Mouse (Mus musculus) myocyte (in vitro differentiated cells): ENCODE data around the gene G3bp1. TPM values are rescaled to one million over a fixed set of nuclear protein-coding genes. Genes with fewer than 3 reads are reported as not detected.

Experiments used
- H3K27me3 ChIP-seq: one replicate; pipeline ENCODE4 v1.6.1; 2011; ENCODE audit not compliant: control insufficient read depth, insufficient read depth, insufficient read length
- H3K36me3 ChIP-seq: one replicate; pipeline ENCODE4 v1.6.1; 2011; ENCODE audit not compliant: control insufficient read depth, insufficient read depth
- H3K4me2 ChIP-seq: one replicate; pipeline ENCODE4 v1.6.1; 2011; ENCODE audit warnings: low read depth, control low read depth
- H3K4me3 ChIP-seq: one replicate; pipeline ENCODE4 v1.5.1; 2011; ENCODE audit warnings: mild to moderate bottlenecking, control low read depth, moderate library complexity
- H3K79me2 ChIP-seq: one replicate; pipeline ENCODE4 v1.6.1; 2011; ENCODE audit not compliant: control insufficient read depth, insufficient read depth
- H3ac ChIP-seq: one replicate; pipeline ENCODE4 v1.6.1; 2011; ENCODE audit not compliant: control insufficient read depth, insufficient read length
- CEBPB ChIP-seq: IDR thresholded peaks from 2 replicates; pipeline ENCODE4 v1.6.1; 2011; ENCODE audit warnings: mild to moderate bottlenecking, moderate library complexity; ENCODE audit not compliant: poor library complexity, insufficient read depth, severe bottlenecking
- E2F4 ChIP-seq: IDR thresholded peaks from one replicate; pipeline ENCODE4 v1.6.1; 2011; ENCODE audit warnings: mild to moderate bottlenecking, control low read depth, moderate library complexity; ENCODE audit not compliant: insufficient read depth
- MAX ChIP-seq: IDR thresholded peaks from one replicate; pipeline ENCODE4 v1.6.1; 2011; ENCODE audit warnings: low read depth, mild to moderate bottlenecking, control low read depth
- MYOD1 ChIP-seq, 3 experiments: IDR thresholded peaks; one replicate each; pipeline ENCODE4 v1.6.1; 2011; ENCODE audit warnings: control low read depth in 2 of 3, low read depth in 2 of 3, mild to moderate bottlenecking in 2 of 3, moderate library complexity in 1 of 3; ENCODE audit not compliant: insufficient read length in 2 of 3, control insufficient read depth in 1 of 3
- MYOG ChIP-seq, 3 experiments: IDR thresholded peaks; one replicate each; pipeline ENCODE4 v1.6.1; 2011; ENCODE audit warnings: control low read depth in 2 of 3, low read depth in 2 of 3, mild to moderate bottlenecking in 2 of 3; ENCODE audit not compliant: insufficient read length in 2 of 3, control insufficient read depth in 1 of 3, insufficient read depth in 1 of 3
- POLR2A ChIP-seq: IDR thresholded peaks from one replicate; pipeline ENCODE4 v1.6.1; 2011; ENCODE audit warnings: low read depth, mild to moderate bottlenecking, control low read depth, moderate library complexity; ENCODE audit not compliant: insufficient read length
- POLR2AphosphoS2 ChIP-seq: IDR thresholded peaks from one replicate; pipeline ENCODE4 v1.6.1; 2011; ENCODE audit warnings: low read depth, control low read depth; ENCODE audit not compliant: insufficient read length
- REST ChIP-seq: IDR thresholded peaks from one replicate; pipeline ENCODE4 v1.6.1; 2011; ENCODE audit warnings: mild to moderate bottlenecking, control low read depth, moderate library complexity; ENCODE audit not compliant: insufficient read depth, insufficient read length
- SRF ChIP-seq: IDR thresholded peaks from one replicate; pipeline ENCODE4 v1.6.1; 2011; ENCODE audit warnings: low read depth; ENCODE audit not compliant: control insufficient read depth, insufficient read length
- TCF12 ChIP-seq: IDR thresholded peaks from one replicate; pipeline ENCODE4 v1.6.1; 2011; ENCODE audit warnings: mild to moderate bottlenecking, control low read depth; ENCODE audit not compliant: poor library complexity, insufficient read depth, severe bottlenecking
- TCF3 ChIP-seq: IDR thresholded peaks from one replicate; pipeline ENCODE4 v1.6.1; 2011; ENCODE audit warnings: low read depth, control low read depth; ENCODE audit not compliant: insufficient read length
- USF1 ChIP-seq: IDR thresholded peaks from one replicate; pipeline ENCODE4 v1.6.1; 2011; ENCODE audit warnings: low read depth, mild to moderate bottlenecking, control low read depth, moderate library complexity
- polyA plus RNA-seq: library from polyadenylated mRNA; unstranded; fragments of >200 nt; fragmentation: generic; extraction: Trizol; gene quantifications from one replicate; pipeline ENCODE4 v1.2.1, GENCODE M21; 2012; ENCODE audit warnings: missing spikeins

Gene G3bp1
- polyA plus RNA-seq, 1 experiment = 52.2 TPM

GRCm38 (mm10) chr11:55468012-55468411 lies 1.5 kb upstream of the G3bp1 start:
- Histone ChIP-seq H3K79me2 (peaks cover 34% of the 10 kb centered on the region), H3K27me3 (no peaks in the 10 kb centered on the region), H3K4me3 (peak overlapping the region; percentile 94), H3K36me3 (no peaks in the 10 kb centered on the region), H3K4me2 (peak overlapping the region; percentile 92), H3ac (peak overlapping the region; percentile 96)
- TF ChIP-seq E2F4 (no peak), CEBPB (no peak)

DNA sequence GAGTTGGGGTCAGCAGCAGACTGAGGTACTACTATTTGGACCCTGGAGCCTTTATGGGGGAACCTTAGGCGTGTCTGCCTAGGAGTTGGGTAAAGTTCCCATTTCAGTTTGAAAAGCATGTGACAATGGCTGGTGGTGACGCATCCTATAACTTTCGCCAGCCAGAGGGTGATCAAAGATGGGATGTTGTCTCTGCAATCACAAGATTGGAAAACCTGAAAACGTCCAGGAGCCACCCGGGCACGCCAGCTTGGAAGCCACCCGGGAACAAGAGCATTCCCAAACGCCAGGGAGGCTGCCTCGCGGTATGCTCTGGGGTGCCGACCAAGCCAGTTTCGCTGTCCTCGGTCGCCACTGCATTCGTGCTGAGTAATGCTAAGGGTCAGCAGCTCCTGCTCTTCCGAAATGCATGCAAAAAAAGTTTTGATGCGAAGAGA lies 856 bp upstream of the G3bp1 start:
- H3K27me3 ChIP-seq = no peaks in the 10 kb centered on the region
- TF ChIP-seq TCF12 (no peak), POLR2A (peak; percentile 15)

GRCm38 (mm10) chr11:55469923-55470691 lies 622 bp downstream of the G3bp1 start:
- H3K36me3 ChIP-seq = no peaks in the 10 kb centered on the region
- H3ac ChIP-seq = peak overlapping the region; percentile 96
- TF ChIP-seq POLR2A (no peak), MYOG (IDR thresholded peaks at IDR 0.05; ENCODE audit: control insufficient read depth in 1 of 3, insufficient read depth in 1 of 3, insufficient read length in 2 of 3, low read depth in 2 of 3) (no peak), MYOD1 (IDR thresholded peaks at IDR 0.05; ENCODE audit: control insufficient read depth in 1 of 3, insufficient read length in 2 of 3, low read depth in 2 of 3) (no peak), USF1 (no peak)
- H3K79me2 ChIP-seq = peaks cover 55% of the 10 kb centered on the region
- peak overlapping the region; percentile 96 for H3K4me2 ChIP-seq
- peak overlapping the region; percentile 94 for H3K4me3 ChIP-seq
- H3K27me3 ChIP-seq = no peaks in the 10 kb centered on the region

More for the DNA sequence above, 856 bp upstream of the G3bp1 start:
- H3K79me2 ChIP-seq = peaks cover 40% of the 10 kb centered on the region
- H3K4me3 ChIP-seq = peak overlapping the region; percentile 94
- H3K36me3 ChIP-seq = no peaks in the 10 kb centered on the region
- H3K4me2 ChIP-seq = peak overlapping the region; percentile 92
- H3ac ChIP-seq = peak overlapping the region; percentile 96

GRCm38 (mm10) chr11:55470761-55471160 lies 1.3 kb downstream of the G3bp1 start:
- peak overlapping the region; percentile 96 for H3K4me2 ChIP-seq
- no peaks in the 10 kb centered on the region for H3K27me3 ChIP-seq

DNA sequence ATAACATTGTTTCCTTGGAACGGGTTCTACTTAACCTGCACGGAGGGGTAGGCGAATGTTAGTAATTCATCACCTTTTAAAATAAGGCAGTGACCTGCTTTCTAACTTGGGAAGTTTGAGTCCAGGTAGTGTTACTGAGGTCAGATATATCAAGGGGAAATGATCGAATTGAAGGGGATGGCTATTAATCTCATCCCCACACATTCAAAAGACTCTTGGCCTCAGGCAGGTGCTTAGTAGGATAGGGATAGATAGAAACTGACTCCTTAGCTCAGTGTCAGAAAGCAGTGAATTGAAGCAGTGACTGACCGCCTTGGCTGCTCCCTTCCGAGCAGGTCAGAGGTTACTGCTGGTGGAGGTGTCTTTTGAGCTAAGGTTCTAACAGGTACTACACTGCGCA lies 2.0 kb downstream of the G3bp1 start:
- Histone ChIP-seq H3K36me3 (no peaks in the 10 kb centered on the region), H3K4me3 (peak overlapping the region; percentile 94), H3ac (no peak overlapping the region), H3K79me2 (peaks cover 68% of the 10 kb centered on the region), H3K27me3 (no peaks in the 10 kb centered on the region), H3K4me2 (peak overlapping the region; percentile 96)
- no peak for TF ChIP-seq POLR2A
- TF ChIP-seq USF1 = no peak
- TF ChIP-seq TCF12 = no peak
- TF ChIP-seq MAX = no peak
- no peak for TF ChIP-seq MYOD1 (IDR thresholded peaks at IDR 0.05; ENCODE audit: control insufficient read depth in 1 of 3, insufficient read length in 2 of 3, low read depth in 2 of 3)
- no peak for TF ChIP-seq SRF
- TF ChIP-seq POLR2AphosphoS2 = no peak
- no peak for TF ChIP-seq CEBPB
- TF ChIP-seq REST = no peak
- no peak for TF ChIP-seq TCF3
- no peak for TF ChIP-seq E2F4
- TF ChIP-seq MYOG (IDR thresholded peaks at IDR 0.05; ENCODE audit: control insufficient read depth in 1 of 3, insufficient read depth in 1 of 3, insufficient read length in 2 of 3, low read depth in 2 of 3) = no peak

More at GRCm38 (mm10) chr11:55470761-55471160, 1.3 kb downstream of the G3bp1 start:
- Histone ChIP-seq H3K79me2 (peaks cover 61% of the 10 kb centered on the region), H3ac (peak overlapping the region; percentile 96), H3K36me3 (no peaks in the 10 kb centered on the region), H3K4me3 (peak overlapping the region; percentile 94)
- TF ChIP-seq MYOD1 (IDR thresholded peaks at IDR 0.05; ENCODE audit: control insufficient read depth in 1 of 3, insufficient read length in 2 of 3, low read depth in 2 of 3) (no peak), MAX (no peak), E2F4 (no peak), POLR2A (no peak), POLR2AphosphoS2 (no peak), REST (no peak), TCF3 (no peak), CEBPB (no peak), USF1 (no peak), SRF (no peak), MYOG (IDR thresholded peaks at IDR 0.05; ENCODE audit: control insufficient read depth in 1 of 3, insufficient read depth in 1 of 3, insufficient read length in 2 of 3, low read depth in 2 of 3) (no peak), TCF12 (no peak)
